Mouse (Mus musculus): Measurements from ENCODE around the gene Slc34a2.

Slc34a2 gene

DNA sequence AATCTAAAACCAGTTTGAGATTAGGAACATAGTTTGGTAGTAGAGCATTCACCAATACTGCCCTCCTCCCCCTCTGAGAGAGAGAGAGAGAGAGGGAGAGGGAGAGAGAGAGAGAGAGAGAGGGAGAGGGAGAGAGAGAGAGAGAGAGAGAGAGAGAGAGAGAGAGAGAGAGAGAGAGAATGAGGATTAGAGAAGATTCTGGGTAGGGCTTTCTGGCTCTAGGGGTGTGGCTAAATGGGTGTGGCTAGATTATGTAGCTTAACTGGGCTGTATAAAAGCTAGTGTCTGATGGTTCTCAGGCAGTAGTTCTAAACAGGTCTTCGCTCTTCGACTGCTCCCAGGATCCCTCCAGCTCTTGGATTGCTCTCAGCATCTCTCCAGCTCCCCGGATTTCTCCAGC is at the start of gene Slc34a2:
Slc34a2 (plus strand) TSS at position 301 of the 400 bp plus-strand sequence.
- no peak for DNase-seq

DNA sequence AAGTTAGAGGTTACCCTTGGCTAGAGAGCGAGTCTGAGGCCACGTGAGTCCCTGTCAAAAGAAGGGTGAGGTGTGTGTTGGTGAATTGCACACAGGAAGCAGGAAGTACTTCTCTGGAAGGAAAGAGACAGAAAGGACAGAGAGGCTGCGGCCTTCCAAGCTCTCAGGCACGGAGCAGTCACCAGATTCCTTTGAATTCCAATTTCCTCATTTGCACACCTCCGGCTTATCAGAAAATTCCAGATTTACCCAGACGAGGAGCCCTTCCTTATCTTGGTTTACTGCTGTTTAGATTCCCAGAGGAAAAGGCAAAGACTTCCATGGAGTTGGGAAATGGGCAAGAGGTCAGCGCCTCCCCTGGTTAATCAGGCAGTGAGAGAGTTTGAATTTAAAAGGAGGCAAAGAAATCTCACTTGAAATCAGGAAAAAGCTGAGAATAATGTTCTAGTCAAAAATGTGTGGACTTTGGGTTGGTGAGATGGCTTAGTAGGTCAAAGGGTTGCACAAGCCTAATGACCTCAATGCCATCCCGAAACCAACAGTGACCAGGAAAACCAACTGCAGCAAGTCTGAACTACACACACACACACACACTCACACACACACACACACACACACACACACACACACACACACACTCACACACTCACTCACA is 47.1 kb upstream of the Slc34a2 start:
- DNase-seq = no peak

DNA sequence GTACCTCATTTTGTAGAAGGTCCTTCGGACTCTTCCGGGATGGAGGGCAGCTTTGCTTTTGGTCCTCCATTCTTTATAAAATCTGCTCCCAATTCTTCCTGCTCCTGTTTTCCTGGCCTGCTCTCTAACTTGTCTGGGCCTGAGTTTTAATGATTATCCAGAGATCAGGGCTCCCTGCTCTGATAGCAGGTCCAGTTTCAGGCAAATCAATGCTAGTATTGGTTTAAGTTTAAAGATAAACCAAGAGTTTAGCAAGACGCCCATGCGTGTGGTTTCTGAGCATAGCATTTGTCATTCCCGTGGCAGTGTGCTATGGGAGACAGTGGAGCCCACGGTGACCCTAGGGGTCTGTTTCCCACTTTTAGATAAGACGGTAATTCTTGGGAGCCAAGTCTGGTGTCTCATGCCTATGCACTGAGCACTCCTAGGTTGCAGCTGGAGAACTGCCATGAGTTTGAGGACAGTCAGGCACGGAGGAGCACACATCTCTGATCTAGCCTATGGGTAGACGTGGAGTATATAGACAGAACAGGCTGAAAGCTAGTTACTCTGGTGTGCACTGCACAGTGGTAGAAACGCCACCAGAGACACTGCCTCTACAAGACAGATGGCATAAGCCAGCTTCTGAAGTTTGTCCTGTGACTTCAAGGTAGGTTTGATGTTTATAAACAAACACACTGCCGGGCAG is 45.5 kb upstream of the Slc34a2 start:
- no peak for DNase-seq

DNA sequence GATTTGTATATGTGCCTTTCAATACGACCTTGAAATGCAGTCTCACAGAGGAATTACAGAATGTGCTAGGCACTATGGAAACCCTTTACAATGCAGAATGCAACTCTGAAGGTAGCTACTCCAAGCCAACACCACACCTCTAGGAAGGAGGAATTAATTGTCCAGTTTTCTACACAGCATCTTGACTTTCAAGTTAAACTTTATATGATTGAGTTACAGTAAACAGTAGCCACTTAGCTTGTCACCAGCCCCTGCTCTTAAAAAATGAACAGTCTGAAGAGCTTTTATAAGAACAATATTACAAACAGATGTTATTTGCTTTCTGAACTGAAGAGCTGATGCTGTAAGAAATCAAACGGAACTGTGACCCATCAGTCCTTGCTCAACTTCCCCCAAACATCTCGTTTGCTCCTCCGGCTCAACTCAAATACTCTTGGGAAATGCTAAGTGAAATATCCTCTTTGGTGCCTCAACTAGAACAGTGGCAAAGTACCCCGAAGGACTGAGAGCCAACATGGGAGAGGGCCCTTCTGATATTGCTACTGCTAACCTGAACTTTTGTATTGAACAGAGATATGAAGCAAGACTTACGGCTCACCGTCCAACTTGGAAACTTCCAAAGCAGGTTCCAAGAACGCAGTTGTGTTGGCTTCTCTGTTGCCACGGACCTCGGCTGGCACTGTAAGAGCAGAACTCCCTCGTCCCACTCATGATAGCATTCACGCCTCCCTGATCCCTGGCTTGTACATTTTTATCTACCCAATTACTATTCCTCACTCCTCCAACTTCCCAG is 44.2 kb upstream of the Slc34a2 start:
- DNase-seq = no peak

DNA sequence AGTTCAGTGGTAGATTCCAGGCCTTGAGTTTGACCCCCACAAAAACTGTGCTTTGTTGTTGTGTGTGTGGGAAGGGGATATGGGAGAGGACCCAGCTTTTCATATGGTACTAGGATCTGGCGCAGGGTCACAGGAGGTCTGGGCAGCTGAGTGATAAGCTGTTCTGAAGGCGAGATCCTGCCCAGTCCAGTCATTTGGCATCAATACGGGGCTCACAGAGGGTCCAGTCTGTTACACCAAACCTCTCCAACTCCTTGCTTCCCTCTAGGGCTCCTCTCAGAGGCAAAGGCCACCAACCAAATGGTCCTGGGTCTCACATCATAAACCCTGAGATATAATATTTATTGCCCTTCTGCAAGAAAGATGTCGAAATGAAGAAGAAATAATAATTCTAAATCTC is 42.4 kb upstream of the Slc34a2 start:
- no peak for DNase-seq

GRCm38 (mm10) chr5:52996145-52996544 is 41.7 kb upstream of the Slc34a2 start:
- DNase-seq = no peak

DNA sequence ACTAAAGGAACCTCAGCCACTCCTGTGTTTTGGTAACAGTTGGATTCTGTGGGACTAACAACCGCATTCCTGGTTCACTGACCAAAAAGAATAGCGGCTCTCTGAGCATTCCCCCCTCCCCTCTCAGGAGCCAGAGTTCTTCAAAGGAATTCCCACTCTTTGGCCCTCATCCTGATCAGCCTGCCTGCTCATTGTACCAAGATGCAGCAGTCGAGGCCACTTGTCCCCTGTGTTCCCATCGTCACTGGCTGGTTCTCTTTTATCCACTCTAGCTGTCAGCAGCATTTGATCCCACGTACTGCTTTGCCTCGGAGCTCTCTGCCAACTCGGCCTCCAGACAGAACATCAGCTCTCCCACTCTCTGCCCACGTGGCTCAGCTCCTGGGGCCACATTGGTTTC is 41.3 kb upstream of the Slc34a2 start:
- DNase-seq = no peak

DNA sequence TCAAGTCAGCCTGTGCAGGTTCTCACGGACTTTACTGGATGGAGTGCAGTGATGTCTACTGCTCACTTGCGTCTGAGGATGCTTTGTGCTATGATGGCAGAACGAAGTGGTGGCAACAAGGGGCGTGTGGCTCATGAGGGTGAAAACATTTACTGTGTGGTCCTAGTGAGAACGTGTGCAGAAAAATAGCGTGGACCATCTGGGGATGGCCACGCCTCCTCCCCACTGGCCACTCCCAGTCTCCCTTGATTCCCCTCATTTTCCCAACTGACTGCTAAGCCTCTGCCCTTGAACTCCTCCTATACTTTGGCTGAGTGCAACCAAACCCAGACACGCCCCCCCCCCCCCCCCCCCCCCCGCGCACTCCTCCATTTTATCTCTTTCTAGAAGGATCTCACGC is 40.8 kb upstream of the Slc34a2 start:
- DNase-seq = no peak

- no peak for DNase-seq
Observed at GRCm38 (mm10) chr5:52998097-52998760, 39.7 kb upstream of the Slc34a2 start.

- DNase-seq = no peak
Observed at GRCm38 (mm10) chr5:53000169-53000872, 37.6 kb upstream of the Slc34a2 start.

- peak; percentile 58 for DNase-seq
Observed at GRCm38 (mm10) chr5:53002599-53003203, 35.2 kb upstream of the Slc34a2 start.

DNA sequence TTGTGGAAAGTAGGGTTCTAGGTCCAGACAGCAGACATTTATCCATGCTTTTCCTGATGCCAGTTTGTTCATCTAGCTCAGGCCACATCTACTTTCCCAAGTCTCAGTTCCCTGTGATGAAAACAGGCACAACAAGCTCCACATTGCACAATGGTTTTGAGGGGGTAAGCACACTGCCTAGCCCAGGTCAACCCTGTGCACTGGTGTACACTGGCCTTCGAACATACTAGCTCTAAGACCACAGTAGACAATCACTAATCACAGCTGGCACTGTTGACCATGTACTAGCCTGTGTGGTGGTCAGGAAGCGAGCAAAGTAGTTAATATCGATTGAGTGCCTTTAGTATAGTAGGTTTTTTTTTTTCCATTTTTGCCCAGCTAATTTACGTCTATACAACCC is 34.4 kb upstream of the Slc34a2 start:
- no peak for DNase-seq

DNA sequence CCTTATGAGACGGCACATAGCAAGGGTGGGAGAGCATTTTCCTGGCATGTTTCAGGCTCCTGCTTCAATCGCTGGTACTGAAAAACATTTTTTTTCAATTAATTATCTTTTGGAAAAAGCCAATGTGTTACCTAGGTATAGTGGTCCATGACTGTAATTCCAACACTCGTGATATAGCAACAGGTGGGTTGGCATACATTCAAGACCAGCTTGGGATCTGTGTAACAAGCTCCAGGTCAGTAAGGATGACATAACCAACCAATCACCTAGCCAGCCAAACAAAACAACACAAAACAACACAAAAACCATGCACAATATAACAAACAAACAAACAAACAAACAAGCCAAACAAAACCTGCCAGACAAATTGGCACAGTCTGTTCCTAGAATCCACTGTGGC is 33.9 kb upstream of the Slc34a2 start:
- no peak for DNase-seq

GRCm38 (mm10) chr5:53009027-53009769 is 28.7 kb upstream of the Slc34a2 start:
- DNase-seq = no peak

GRCm38 (mm10) chr5:53009770-53010133 is 28.1 kb upstream of the Slc34a2 start:
- DNase-seq = no peak

DNA sequence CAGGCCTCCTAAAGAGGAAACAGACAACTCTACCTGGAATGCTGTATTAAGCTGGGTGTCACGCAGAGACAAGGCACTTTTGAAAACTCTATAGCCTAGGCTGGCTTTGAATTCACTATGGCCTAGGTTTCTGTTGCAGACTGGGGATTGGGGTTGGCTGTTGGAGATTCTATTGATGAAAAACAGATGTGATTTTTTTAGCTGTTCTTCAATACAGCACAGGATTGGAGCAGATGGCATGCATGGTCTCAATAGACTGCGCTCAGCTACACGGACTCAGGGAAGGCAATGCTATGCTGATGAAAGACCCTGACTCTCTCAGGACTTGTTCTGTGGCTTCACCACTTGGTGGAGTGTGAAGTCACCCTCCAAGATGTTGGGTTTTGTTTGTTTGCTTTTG is 26.6 kb upstream of the Slc34a2 start:
- no peak for DNase-seq

GRCm38 (mm10) chr5:53016606-53017005 is 21.3 kb upstream of the Slc34a2 start:
- DNase-seq = no peak

- DNase-seq = no peak
Observed at GRCm38 (mm10) chr5:53018316-53018715, 19.6 kb upstream of the Slc34a2 start.

DNA sequence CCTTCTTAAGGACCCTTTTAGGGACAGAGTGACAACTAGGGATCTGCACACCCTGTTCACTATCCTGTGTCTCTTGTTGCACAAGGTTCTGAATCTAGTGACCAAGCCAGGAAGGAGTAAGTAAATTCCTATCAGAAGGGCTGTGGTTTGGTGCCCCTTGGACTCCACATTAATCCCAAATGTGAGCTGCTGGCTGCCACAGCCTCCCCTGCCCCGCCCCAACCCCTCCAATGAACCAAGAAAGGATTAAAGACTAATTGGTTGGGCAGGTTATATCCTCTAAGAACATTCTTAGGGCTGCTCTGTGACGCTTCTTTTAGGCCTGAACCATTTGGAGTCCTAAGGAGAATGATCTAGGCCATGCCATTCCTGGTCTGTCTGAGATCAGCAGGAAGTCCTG is 14.4 kb upstream of the Slc34a2 start:
- DNase-seq = no peak

GRCm38 (mm10) chr5:53023901-53024300 is 14.0 kb upstream of the Slc34a2 start:
- DNase-seq = no peak

- DNase-seq = no peak
Observed at GRCm38 (mm10) chr5:53025276-53025973, 12.5 kb upstream of the Slc34a2 start.
